Mouse (Mus musculus): ENCODE measurements around the gene Slc16a9.

GRCm38 (mm10) chr10:70327331-70327730, 82.4 kb downstream of the Slc16a9 start:
- no peak for TF ChIP-seq CTCF (IDR thresholded peaks at IDR 0.05; ENCODE audit: low read depth)
- no peak for TF ChIP-seq EP300 (IDR thresholded peaks at IDR 0.05; ENCODE audit: low read depth)

All from liver, postnatal 0 days (tissue).